Mouse (Mus musculus) heart, adult 2 months (tissue): Measurements from ENCODE around the gene Clec2g.

ENCODE experiments used
- CTCF ChIP-seq: fragments of 200-600 bp; IDR thresholded peaks from 2 replicates; pipeline ENCODE4 v1.8.1; 2022; ENCODE audit warnings: antibody characterized with exemption, mild to moderate bottlenecking, moderate library complexity
- EP300 ChIP-seq: fragments of 200-500 bp; IDR thresholded peaks from 2 replicates; pipeline ENCODE4 v1.6.1; 2011; ENCODE audit warnings: low read depth, low read length, control low read depth; ENCODE audit not compliant: insufficient read depth
- POLR2A ChIP-seq: fragments of 200-500 bp; IDR thresholded peaks from 2 replicates; pipeline ENCODE4 v1.6.1; 2011; ENCODE audit warnings: mild to moderate bottlenecking, low read depth, low read length, control low read depth; ENCODE audit not compliant: insufficient read depth

DNA sequence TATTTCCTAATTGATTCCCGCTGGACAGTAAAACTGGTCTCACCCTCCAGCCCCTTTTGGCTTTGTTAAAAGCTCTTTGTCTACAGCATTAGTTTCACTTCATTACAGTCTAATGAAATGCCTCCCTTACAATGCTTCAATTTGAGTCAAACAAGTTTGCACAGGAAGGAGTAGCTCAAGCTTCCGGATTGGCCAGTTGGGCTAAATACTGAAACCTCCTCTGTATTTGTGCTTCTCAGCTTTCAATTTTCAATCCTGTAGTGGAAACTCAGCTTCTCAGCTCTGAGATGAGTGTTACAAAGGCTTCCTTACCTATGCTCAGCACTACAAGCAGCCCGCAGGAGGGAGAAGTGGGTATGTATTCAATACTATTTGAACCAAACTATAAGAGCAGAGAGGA is 58.6 kb downstream of the Clec2g start:
- TF ChIP-seq EP300 (no peak), CTCF (no peak), POLR2A (no peak)
